Mouse (Mus musculus) bone marrow macrophage, adult 2 months (primary cell): ENCODE measurements around the gene Fbxo3.

Experiments
- CTCF ChIP-seq: IDR thresholded peaks from 2 replicates; pipeline ENCODE4 v1.5.1; 2012; ENCODE audit warnings: low read depth, mild to moderate bottlenecking, low read length, moderate library complexity
- POLR2A ChIP-seq: IDR thresholded peaks from 2 replicates; pipeline ENCODE4 v1.6.1; 2012; ENCODE audit warnings: mild to moderate bottlenecking, low read depth, low read length, borderline replicate concordance

- no peak for TF ChIP-seq CTCF
- no peak for TF ChIP-seq POLR2A
Measured at GRCm38 (mm10) chr2:104001861-104002260, 25.7 kb upstream of the Fbxo3 start.
